Mouse (Mus musculus): ENCODE results near the gene Zbtb46.

The Zbtb46 gene

DNA sequence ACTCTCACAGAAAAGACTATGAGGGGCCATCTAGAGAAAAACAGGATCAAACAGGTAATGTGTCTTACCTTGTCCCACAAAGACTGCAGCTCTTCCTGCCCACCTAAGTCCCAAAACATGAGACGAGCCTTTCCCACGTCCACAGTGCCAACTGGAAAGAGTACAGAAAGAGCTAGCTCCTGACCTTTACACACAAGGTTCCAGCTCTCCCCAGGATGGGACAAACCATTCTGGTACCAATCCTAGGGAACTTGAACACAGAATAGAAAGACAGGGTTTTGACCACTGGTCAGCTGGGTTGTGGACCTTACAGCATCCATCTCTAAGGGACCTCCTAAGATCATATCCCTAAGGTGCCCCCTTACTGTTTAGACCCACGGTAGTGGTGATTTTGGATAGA lies 95.3 kb downstream of the Zbtb46 start:
- no peak for DNase-seq

- DNase-seq = no peak
These were observed 102.4 kb downstream of the Zbtb46 start for GRCm38 (mm10) chr2:181356780-181357179.

GRCm38 (mm10) chr2:181342766-181343165 lies 116.5 kb downstream of the Zbtb46 start:
- DNase-seq = no peak

DNA sequence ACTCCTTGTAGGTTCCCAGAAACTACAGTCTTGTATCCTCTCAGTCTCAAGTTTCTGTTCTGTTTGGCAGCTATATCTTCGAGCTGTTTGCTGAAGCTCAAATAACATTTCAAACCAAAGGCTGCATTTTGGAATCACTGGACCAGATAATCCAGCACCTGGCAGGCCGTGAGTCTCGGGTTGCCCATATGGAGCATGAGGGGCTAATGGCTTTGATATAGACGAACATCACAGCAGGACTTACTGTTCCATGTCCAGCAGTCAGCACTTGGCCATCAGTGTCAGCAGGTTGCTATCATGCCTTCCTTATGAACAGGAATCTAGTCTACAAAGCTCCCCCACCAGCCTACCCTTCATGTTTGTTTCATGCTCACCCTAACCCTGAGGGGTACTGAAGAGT lies 118.8 kb downstream of the Zbtb46 start:
- DNase-seq = no peak
